In the genomic region with DNA sequence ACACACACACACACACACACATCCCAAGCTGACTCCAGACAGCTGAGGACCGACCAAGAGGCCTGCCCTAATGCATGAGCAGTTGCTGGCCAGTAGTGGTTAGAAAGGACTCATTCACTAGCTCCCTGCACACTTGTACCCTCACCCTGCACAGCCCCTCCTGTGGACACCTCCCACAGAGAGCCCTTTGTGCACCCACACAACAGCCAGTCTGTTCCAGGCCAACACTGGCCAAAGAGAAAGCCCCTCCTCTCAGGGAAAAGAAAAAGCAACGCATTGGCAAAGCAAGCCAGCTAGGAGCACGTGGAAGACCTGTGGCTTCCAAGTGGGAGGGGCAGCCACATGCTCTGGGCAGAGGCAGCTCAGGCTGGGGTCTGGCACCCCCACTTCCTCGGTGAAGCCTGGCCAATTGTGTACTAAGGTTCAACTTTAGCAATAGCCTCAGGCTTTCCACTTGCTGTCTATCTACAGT, we compare ENCODE assay signal across 8 mouse cellular contexts. TPM values are rescaled to one million over a fixed set of nuclear protein-coding genes. Genes with fewer than 3 reads are reported as not detected.
DNase-seq lines count a peak whose midpoint lies in the region; ATAC-seq lines count a peak whose summit lies in the region.

No protein-coding gene starts in this region.

- H3K4me1 ChIP-seq in forebrain, embryonic 10.5 days, result peaks cover 92% of the 10 kb centered on the region
- peaks cover 86% of the 10 kb centered on the region for H3K4me1 ChIP-seq in heart, embryonic 11.5 days (ENCODE audit: control insufficient read depth, insufficient read depth, low read length)
- H3K4me1 ChIP-seq in neural tube, embryonic 12.5 days, result peaks cover 81% of the 10 kb centered on the region

- H3K9ac ChIP-seq in heart, embryonic 11.5 days (ENCODE audit: low read depth, low read length), result no peak overlapping the region
- no peak overlapping the region; the same call in 1 of the 2 replicates for H3K9ac ChIP-seq in neural tube, embryonic 12.5 days

- H3K4me3 ChIP-seq in forebrain, embryonic 10.5 days, result peak overlapping the region; percentile 67
- H3K4me3 ChIP-seq in heart, embryonic 11.5 days (ENCODE audit: low read depth, low read length), result no peak overlapping the region
- H3K4me3 ChIP-seq in neural tube, embryonic 12.5 days, result no peak overlapping the region

- H3K9me3 ChIP-seq in forebrain, embryonic 10.5 days, result no peaks in the 10 kb centered on the region
- no peaks in the 10 kb centered on the region for H3K9me3 ChIP-seq in heart, embryonic 11.5 days (replicated peaks; ENCODE audit: control insufficient read depth, low read length)
- no peaks in the 10 kb centered on the region for H3K9me3 ChIP-seq in neural tube, embryonic 12.5 days

- 17% methylated on average over 4 of the region's 4 CpGs for WGBS in forebrain, embryonic 10.5 days
- WGBS in heart, embryonic 11.5 days (ENCODE audit: insufficient replicate concordance), result 40% methylated on average over 4 of the region's 4 CpGs
- WGBS in neural tube, embryonic 12.5 days, result 10% methylated on average over 4 of the region's 4 CpGs

- peak overlapping the region; percentile 12; the same call in 1 of the 2 replicates for H3K4me2 ChIP-seq in heart, embryonic 11.5 days
- H3K4me2 ChIP-seq in neural tube, embryonic 12.5 days (replicated peaks), result peak overlapping the region; percentile 93

- no peaks in the 10 kb centered on the region for H3K27me3 ChIP-seq in forebrain, embryonic 10.5 days (ENCODE audit: poor library complexity, severe bottlenecking)
- H3K27me3 ChIP-seq in heart, embryonic 11.5 days (ENCODE audit: control insufficient read depth, insufficient read depth, low read length), result no peaks in the 10 kb centered on the region
- H3K27me3 ChIP-seq in neural tube, embryonic 12.5 days (replicated peaks), result no peaks in the 10 kb centered on the region

- intact Hi-C loops in left cerebral cortex, postnatal 4 days (cut with DNase I), result loop anchor here (10.0 kb wide), 1 partner anchor 141 kb away; no protein-coding TSS in a partner anchor

- peak overlapping the region; percentile 79 for H3K27ac ChIP-seq in forebrain, embryonic 10.5 days
- peak overlapping the region; percentile 84 for H3K27ac ChIP-seq in heart, embryonic 11.5 days (ENCODE audit: low read depth, low read length)
- no peak overlapping the region for H3K27ac ChIP-seq in neural tube, embryonic 12.5 days

- ATAC-seq in heart, embryonic 11.5 days (replicated peaks; ENCODE audit: insufficient number of reproducible peaks, low FRiP score, low TSS enrichment), result no peak
- peak; percentile 74 for ATAC-seq in neural tube, embryonic 12.5 days (ENCODE audit: low FRiP score, low read depth)

- H3K36me3 ChIP-seq in forebrain, embryonic 10.5 days (replicated peaks), result peaks cover 93% of the 10 kb centered on the region
- H3K36me3 ChIP-seq in heart, embryonic 11.5 days (ENCODE audit: control insufficient read depth, insufficient read depth, low read length), result peaks cover 53% of the 10 kb centered on the region
- peaks cover 91% of the 10 kb centered on the region for H3K36me3 ChIP-seq in neural tube, embryonic 12.5 days

- DNase-seq in embryo, embryonic 10.5 days (ENCODE audit: low spot score), result peak; percentile 48
- DNase-seq in embryo, embryonic 10 days (ENCODE audit: low spot score), result no peak
- DNase-seq in forebrain, embryonic 10.5 days (ENCODE audit: extremely low spot score, low spot score), result no peak
- DNase-seq in kidney, adult 9 months, result peak; percentile 97
- peak; percentile 70 for DNase-seq in left cerebral cortex, postnatal 4 days
- DNase-seq in B cell, adult 2 months, result no peak

RNA-seq across cellular contexts. Expression of a gene that starts 7.6 kb away (rescaled TPM):
- 49.9 and 51.9 TPM in 2 replicates for polyA plus RNA-seq in forebrain, embryonic 10.5 days (2016; fragmentation: Nextera tagmentation; extraction: Ambion mirVana)
- 28.7 and 33.7 TPM in 2 replicates for polyA plus RNA-seq in heart, embryonic 11.5 days (2014; fragmentation: Nextera tagmentation; extraction: Ambion mirVana)
- total RNA-seq in left cerebral cortex, postnatal 4 days (2021), result 10 to 100 TPM; 42.3 to 45.5 TPM
- 115 and 129 TPM in 2 replicates for polyA plus RNA-seq in neural tube, embryonic 12.5 days (2016; fragmentation: Nextera tagmentation; extraction: Ambion mirVana)

Comparison
In these comparisons a context has a peak if more than half of its experiments do, and no peak if none do; other contexts are left out.
1. DNase-seq: peak in embryo, embryonic 10.5 days (single experiment), kidney, adult 9 months (single experiment) and left cerebral cortex, postnatal 4 days (single experiment); none in embryo, embryonic 10 days (single experiment), forebrain, embryonic 10.5 days (single experiment) and B cell, adult 2 months (0 of 2).